Mouse (Mus musculus) CH12.LX (cell line): ENCODE results near the gene Kirrel3. TPM values are rescaled to one million over a fixed set of nuclear protein-coding genes. Genes with fewer than 3 reads are reported as not detected.

Source experiments
- DNase-seq: peaks from one replicate; pipeline ENCODE4 v3.0.0-alpha.2; 2013; ENCODE audit errors: extremely low read depth
- H3K27ac ChIP-seq: 2 replicates; pipeline ENCODE4 v1.5.1; 2012; ENCODE audit warnings: low read depth, mild to moderate bottlenecking, control low read depth, moderate library complexity; ENCODE audit not compliant: insufficient read depth
- H3K27me3 ChIP-seq: replicated peaks from 2 replicates; pipeline ENCODE3; 2012; ENCODE audit warnings: inconsistent platforms
- H3K36me3 ChIP-seq, 2 experiments: replicated peaks in 1 of 2; 2 replicates each; pipeline versions ENCODE3 to v1.6.1; 2012; ENCODE audit warnings: inconsistent platforms in 1 of 2, low read length in 1 of 2, mild to moderate bottlenecking in 1 of 2, mixed read lengths in 1 of 2, moderate library complexity in 1 of 2; ENCODE audit not compliant: control insufficient read depth in 1 of 2, insufficient read depth in 1 of 2
- H3K4me1 ChIP-seq, 2 experiments: 2 replicates each; pipeline ENCODE4 v1.6.1; 2012; ENCODE audit warnings: inconsistent platforms in 1 of 2, moderate library complexity in 1 of 2; ENCODE audit not compliant: insufficient read depth in 2 of 2, control insufficient read depth in 1 of 2
- H3K4me2 ChIP-seq: 2 replicates; pipeline ENCODE4 v1.6.1; 2012; ENCODE audit warnings: low read depth, mild to moderate bottlenecking, control low read depth; ENCODE audit not compliant: poor library complexity, insufficient read depth, severe bottlenecking
- H3K4me3 ChIP-seq, 3 experiments: fragments of 150-350 bp in 1 of 3; sonication (generic) in 1 of 3; replicated peaks in 1 of 3; 2 replicates each; pipeline versions ENCODE3 to v1.5.1; 2011 to 2012; ENCODE audit warnings: low read depth in 2 of 3, low read length in 2 of 3, mild to moderate bottlenecking in 2 of 3, moderate library complexity in 2 of 3, control low read depth in 1 of 3, improper control_type of control experiment in 1 of 3, inconsistent platforms in 1 of 3, mixed read lengths in 1 of 3; ENCODE audit not compliant: poor library complexity in 1 of 3
- H3K79me2 ChIP-seq: replicated peaks from 2 replicates; pipeline ENCODE4 v1.6.1; 2012; ENCODE audit warnings: mild to moderate bottlenecking, moderate library complexity; ENCODE audit not compliant: control insufficient read depth, poor library complexity, insufficient read depth, severe bottlenecking; ENCODE audit errors: extremely low read depth
- H3K9ac ChIP-seq: 2 replicates; pipeline ENCODE4 v1.6.1; 2012; ENCODE audit warnings: low read depth, mild to moderate bottlenecking, control low read depth, moderate library complexity; ENCODE audit not compliant: insufficient read depth
- H3K9me3 ChIP-seq: replicated peaks from 2 replicates; pipeline ENCODE3; 2012; ENCODE audit warnings: low read length, inconsistent platforms, mixed read lengths
- BHLHE40 ChIP-seq: IDR thresholded peaks from 2 replicates; pipeline ENCODE4 v1.6.1; 2011; ENCODE audit warnings: mild to moderate bottlenecking, low read depth, low read length, improper control_type of control experiment
- CHD2 ChIP-seq: IDR thresholded peaks from 2 replicates; pipeline ENCODE4 v1.6.1; 2011; ENCODE audit warnings: low read length, improper control_type of control experiment
- EP300 ChIP-seq: IDR thresholded peaks from 2 replicates; pipeline ENCODE4 v1.6.1; 2011; ENCODE audit warnings: low read length, improper control_type of control experiment
- ETS1 ChIP-seq: conservative IDR thresholded peaks from 2 replicates; pipeline ENCODE4 v1.6.1; 2012; ENCODE audit warnings: low read depth, mild to moderate bottlenecking, inconsistent platforms, low read length, improper control_type of control experiment, moderate library complexity
- GABPA ChIP-seq: IDR thresholded peaks from 2 replicates; pipeline ENCODE4 v1.6.1; 2012; ENCODE audit warnings: low read depth, low read length, improper control_type of control experiment, inconsistent platforms; ENCODE audit not compliant: insufficient replicate concordance
- JUND ChIP-seq: conservative IDR thresholded peaks from 2 replicates; pipeline ENCODE4 v1.6.1; 2011; ENCODE audit warnings: low read depth, low read length, improper control_type of control experiment
- KAT2A ChIP-seq: IDR thresholded peaks from 2 replicates; pipeline ENCODE4 v1.6.1; 2012; ENCODE audit warnings: low read length, improper control_type of control experiment, inconsistent platforms; ENCODE audit not compliant: insufficient replicate concordance
- MAFK ChIP-seq: IDR thresholded peaks from 2 replicates; pipeline ENCODE4 v1.6.1; 2011; ENCODE audit warnings: low read length, improper control_type of control experiment; ENCODE audit not compliant: insufficient replicate concordance
- MAZ ChIP-seq: IDR thresholded peaks from 2 replicates; pipeline ENCODE4 v1.6.1; 2012; ENCODE audit warnings: low read depth, mild to moderate bottlenecking, inconsistent platforms, low read length, improper control_type of control experiment, moderate library complexity
- MYC ChIP-seq: IDR thresholded peaks from 2 replicates; pipeline ENCODE4 v1.6.1; 2011; ENCODE audit warnings: low read depth, mild to moderate bottlenecking, improper control_type of control experiment, low read length
- NRF1 ChIP-seq: IDR thresholded peaks from 2 replicates; pipeline ENCODE4 v1.6.1; 2014; ENCODE audit warnings: low read depth, mild to moderate bottlenecking, inconsistent platforms, low read length, improper control_type of control experiment, moderate library complexity
- PAX5 ChIP-seq: IDR thresholded peaks from 2 replicates; pipeline ENCODE4 v1.6.1; 2012; ENCODE audit warnings: low read length, inconsistent platforms, mixed read lengths
- POLR2A ChIP-seq: IDR thresholded peaks from 2 replicates; pipeline ENCODE4 v1.6.1; 2011; ENCODE audit warnings: low read depth, mild to moderate bottlenecking, improper control_type of control experiment, low read length
- POLR2AphosphoS2 ChIP-seq: IDR thresholded peaks from 2 replicates; pipeline ENCODE4 v1.6.1; 2011; ENCODE audit warnings: low read depth, low read length, improper control_type of control experiment
- RAD21 ChIP-seq: IDR thresholded peaks from 2 replicates; pipeline ENCODE4 v1.6.1; 2011; ENCODE audit warnings: low read depth, mild to moderate bottlenecking, low read length, improper control_type of control experiment, moderate library complexity
- USF1 ChIP-seq: IDR thresholded peaks from 2 replicates; pipeline ENCODE4 v1.6.1; 2014; ENCODE audit warnings: low read depth, mild to moderate bottlenecking, inconsistent platforms, low read length, improper control_type of control experiment
- USF2 ChIP-seq: conservative IDR thresholded peaks from 2 replicates; pipeline ENCODE4 v1.6.1; 2011; ENCODE audit warnings: low read depth, low read length, improper control_type of control experiment
- ZC3H11A ChIP-seq: IDR thresholded peaks from 2 replicates; pipeline ENCODE4 v1.6.1; 2012; ENCODE audit warnings: low read depth, mild to moderate bottlenecking, inconsistent platforms, low read length, improper control_type of control experiment
- ZMIZ1 ChIP-seq: IDR thresholded peaks from 2 replicates; pipeline ENCODE4 v1.6.1; 2012; ENCODE audit warnings: low read depth, mild to moderate bottlenecking, inconsistent platforms, low read length, improper control_type of control experiment
- ZNF384 ChIP-seq: IDR thresholded peaks from 2 replicates; pipeline ENCODE4 v1.6.1; 2012; ENCODE audit warnings: low read depth, low read length, improper control_type of control experiment, inconsistent platforms
- dilution Hi-C: fragments of 300-500 bp; cut with MboI; formaldehyde crosslinking; loops from 2 replicates; pipeline ENCODE4 v1.14.3; 2020; ENCODE audit warnings: low sequenced_read_pairs; ENCODE audit not compliant: extremely low pct_unique_long_range_greater_than_20kb, extremely low pct_ligation_motif_present
- in situ Hi-C: fragments of 300-500 bp; cut with MboI; formaldehyde crosslinking; loops from 3 replicates; pipeline ENCODE4 v1.14.3; 2019; ENCODE audit warnings: low sequenced_read_pairs, low pct_ligation_motif_present, low pct_unique_long_range_greater_than_20kb, mixed read lengths
- polyA plus RNA-seq: library from polyadenylated mRNA; unstranded; fragments of >175 nt; gene quantifications from 2 replicates; pipeline ENCODE4 v1.2.1, GENCODE M21; 2012; ENCODE audit warnings: low read depth; ENCODE audit not compliant: insufficient read length
- total RNA-seq, 2 experiments: library from RNA; depleted of rRNA; stranded (reverse); fragments of 300-350 nt in 1 of 2; fragments of >200 nt in 1 of 2; gene quantifications; 2 replicates each; pipeline ENCODE4 v1.2.3; 2012 to 2014

The Kirrel3 gene
- total and polyA plus RNA-seq, 3 experiments: not detected

- no peak for DNase-seq
- Histone ChIP-seq H3K4me2 (no peak overlapping the region), H3K79me2 (no peaks in the 10 kb centered on the region), H3K4me3 (no peak overlapping the region), H3K27ac (no peak overlapping the region), H3K36me3 (no peaks in the 10 kb centered on the region), H3K27me3 (peaks cover 80% of the 10 kb centered on the region), H3K9me3 (no peaks in the 10 kb centered on the region), H3K9ac (no peak overlapping the region), H3K4me1 (no peaks in the 10 kb centered on the region)
- dilution Hi-C loops: no loop called here
- in situ Hi-C loops: no loop called here
- TF ChIP-seq RAD21 (no peak), USF1 (no peak), POLR2AphosphoS2 (no peak), GABPA (no peak), ZNF384 (no peak), POLR2A (no peak), MYC (no peak)
Measured at GRCm38 (mm10) chr9:34713462-34713926, 227.8 kb downstream of the Kirrel3 start.

DNA sequence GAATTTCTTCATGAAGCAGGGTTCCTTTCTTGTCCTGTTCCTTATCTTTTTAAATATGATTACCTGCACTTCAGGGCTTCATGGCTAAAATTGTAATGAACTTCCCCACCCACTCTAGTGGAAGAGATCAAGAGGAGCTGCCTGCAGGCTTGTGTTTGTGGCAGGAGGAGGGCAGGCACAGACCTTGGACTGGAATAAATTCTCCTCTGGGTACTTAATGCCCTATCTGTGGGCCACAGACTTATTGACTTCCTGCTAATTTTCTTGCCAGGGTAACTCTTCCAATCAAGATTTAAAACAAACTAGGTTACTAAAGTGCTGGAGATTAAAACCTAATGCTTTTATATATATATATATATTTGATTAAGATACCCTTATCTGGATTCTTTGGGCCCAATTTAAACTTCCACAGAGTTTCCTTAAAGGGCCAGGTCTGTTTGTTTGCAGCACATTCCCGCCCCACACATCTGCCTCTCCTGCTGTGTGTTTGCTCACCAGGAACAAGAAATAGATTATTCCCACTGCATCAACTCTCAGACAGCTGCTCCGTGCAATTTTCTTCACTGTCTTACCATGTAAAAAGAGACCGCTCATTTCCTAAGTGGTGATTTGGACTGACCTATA is 229.4 kb downstream of the Kirrel3 start:
- no peak overlapping the region for H3K4me2 ChIP-seq
- in situ Hi-C loops (no loop called here), dilution Hi-C loops (no loop called here)
- DNase-seq: no peak
- H3K36me3 ChIP-seq: no peaks in the 10 kb centered on the region
- TF ChIP-seq NRF1 (no peak), EP300 (no peak), MYC (no peak), ZC3H11A (no peak), MAFK (no peak), PAX5 (no peak), POLR2AphosphoS2 (no peak), ETS1 (no peak), USF1 (no peak), ZNF384 (no peak), KAT2A (no peak), BHLHE40 (no peak), ZMIZ1 (no peak), GABPA (no peak), RAD21 (no peak), JUND (no peak), USF2 (no peak), MAZ (no peak), CHD2 (no peak)
- no peaks in the 10 kb centered on the region for H3K9me3 ChIP-seq
- H3K4me3 ChIP-seq: no peak overlapping the region
- no peaks in the 10 kb centered on the region for H3K4me1 ChIP-seq
- no peak overlapping the region for H3K9ac ChIP-seq
- no peak overlapping the region for H3K27ac ChIP-seq
- H3K79me2 ChIP-seq: no peaks in the 10 kb centered on the region
- peaks cover 73% of the 10 kb centered on the region for H3K27me3 ChIP-seq
